Mouse (Mus musculus) heart, postnatal 0 days (tissue): ENCODE data around the gene Atp2b1.

Experiments used
- CTCF ChIP-seq: IDR thresholded peaks from 2 replicates; pipeline ENCODE4 v1.5.1; 2016; ENCODE audit warnings: antibody characterized with exemption, control low read depth, low read depth
- EP300 ChIP-seq: IDR thresholded peaks from 2 replicates; pipeline ENCODE4 v1.6.1; 2016; ENCODE audit warnings: antibody characterized with exemption, low read depth

GRCm38 (mm10) chr10:98966407-98967215, 52.4 kb downstream of the Atp2b1 start:
- TF ChIP-seq CTCF (no peak), EP300 (no peak)
